Mouse (Mus musculus) lung, embryonic 15.5 days (tissue): ENCODE data around the gene Smpd2. TPM values are rescaled to one million over a fixed set of nuclear protein-coding genes. Genes with fewer than 3 reads are reported as not detected.

Experiments used
- ATAC-seq: fragments of 200-750 bp; cut with Nextera tagmentation; 2 replicates; pipeline ENCODE4 v1.8.0; 2017; ENCODE audit warnings: moderate number of reproducible peaks, borderline replicate concordance; ENCODE audit not compliant: low FRiP score, low TSS enrichment; ENCODE audit errors: extremely low read depth
- H3K27ac ChIP-seq: fragments of 300-500 bp; sonication (generic); 2 replicates; pipeline ENCODE4 v1.5.1; 2015; ENCODE audit warnings: moderate library complexity, mild to moderate bottlenecking, inconsistent platforms
- H3K27me3 ChIP-seq: fragments of 300-500 bp; sonication (generic); 2 replicates; pipeline ENCODE4 v1.6.1; 2015; ENCODE audit warnings: inconsistent platforms
- H3K36me3 ChIP-seq: fragments of 300-500 bp; sonication (generic); 2 replicates; pipeline ENCODE4 v1.6.1; 2015; ENCODE audit warnings: inconsistent platforms
- H3K4me1 ChIP-seq: fragments of 300-500 bp; sonication (generic); 2 replicates; pipeline ENCODE4 v1.6.1; 2015; ENCODE audit warnings: inconsistent platforms
- H3K4me2 ChIP-seq: fragments of 300-500 bp; sonication (generic); 2 replicates; pipeline ENCODE4 v1.6.1; 2015; ENCODE audit warnings: inconsistent platforms, mild to moderate bottlenecking, moderate library complexity
- H3K4me3 ChIP-seq: fragments of 300-500 bp; sonication (generic); 2 replicates; pipeline ENCODE4 v1.5.1; 2015; ENCODE audit warnings: mild to moderate bottlenecking, inconsistent platforms
- H3K9ac ChIP-seq: fragments of 300-500 bp; sonication (generic); 2 replicates; pipeline ENCODE4 v1.6.1; 2015; ENCODE audit warnings: inconsistent platforms
- H3K9me3 ChIP-seq: fragments of 300-500 bp; sonication (generic); 2 replicates; pipeline ENCODE4 v1.6.1; 2016; ENCODE audit warnings: inconsistent platforms
- WGBS: fragments of 180-500 bp; shearing (Covaris S2); methylation state at CpG from one replicate; pipeline ENCODE4 v1.1.7; 2015; 5-methylcytosine and 5-hydroxymethylcytosine counted together
- polyA plus RNA-seq: library from polyadenylated mRNA; unstranded; fragments of >200 nt; fragmentation: Nextera tagmentation; extraction: Ambion mirVana; gene quantifications from 2 replicates; pipeline ENCODE4 v1.2.1, GENCODE M21; 2015

The Smpd2 gene
- polyA plus RNA-seq, 1 experiment from 2014 or later = 77.4 TPM

GRCm38 (mm10) chr10:41449684-41450083, 40.5 kb downstream of the Smpd2 start:
- ATAC-seq = peak; percentile 53; the same call in 1 of the 2 replicates
- peak overlapping the region; percentile 100 for H3K4me3 ChIP-seq
- peaks cover 11% of the 10 kb centered on the region for H3K36me3 ChIP-seq
- peak overlapping the region; percentile 74 for H3K4me2 ChIP-seq
- H3K27me3 ChIP-seq = no peaks in the 10 kb centered on the region
- peak overlapping the region; percentile 48 for H3K9ac ChIP-seq
- H3K27ac ChIP-seq = peak overlapping the region; percentile 72
- peaks cover 11% of the 10 kb centered on the region for H3K4me1 ChIP-seq
- no peaks in the 10 kb centered on the region for H3K9me3 ChIP-seq
- 9% methylated on average over 14 of the region's 14 CpGs for WGBS

- H3K27ac ChIP-seq = no peak overlapping the region
- no peak for ATAC-seq
- H3K36me3 ChIP-seq = peaks cover 11% of the 10 kb centered on the region
- H3K27me3 ChIP-seq = no peaks in the 10 kb centered on the region
- no peaks in the 10 kb centered on the region for H3K9me3 ChIP-seq
- no peak overlapping the region for H3K4me2 ChIP-seq
- 65% methylated on average over 1 of the region's 1 CpGs for WGBS
- H3K9ac ChIP-seq = no peak overlapping the region
- H3K4me1 ChIP-seq = peaks cover 11% of the 10 kb centered on the region
- no peak overlapping the region for H3K4me3 ChIP-seq
Observed at GRCm38 (mm10) chr10:41448216-41448615, 42.0 kb downstream of the Smpd2 start.

Other genes starting within 250 kb of the Smpd2 start
- 15.9 and 16.8 TPM in 2 replicates for gene Fig4, start 187.1 kb downstream of the Smpd2 start, polyA plus RNA-seq
- 0.20 and 0.27 TPM in 2 replicates for gene Ak9, start 186.4 kb downstream of the Smpd2 start, polyA plus RNA-seq
- 18.2 and 18.3 TPM in 2 replicates for gene Zbtb24, start 40.0 kb downstream of the Smpd2 start, polyA plus RNA-seq
- gene Mical1, start 14.1 kb downstream of the Smpd2 start, polyA plus RNA-seq = 71.0 and 75.7 TPM in 2 replicates
- gene Ppil6, start 70 bp upstream of the Smpd2 start, polyA plus RNA-seq = 2.4 and 2.5 TPM in 2 replicates
- 171 and 176 TPM in 2 replicates for gene Cd164, start 29.0 kb upstream of the Smpd2 start, polyA plus RNA-seq
- gene Ccdc162, start 226.3 kb upstream of the Smpd2 start, polyA plus RNA-seq = 0.25 and 0.77 TPM in 2 replicates